Mouse (Mus musculus) hindbrain, embryonic 10.5 days (tissue): ENCODE measurements around the gene Ncoa3. TPM values are rescaled to one million over a fixed set of nuclear protein-coding genes. Genes with fewer than 3 reads are reported as not detected.
A peak's percentile ranks its signal among the peaks of the same experiment; 100 is the strongest.

ENCODE experiments used
- DNase-seq: peaks from one replicate; pipeline ENCODE4 v3.0.0-alpha.2; 2017; ENCODE audit warnings: low spot score
- H3K27ac ChIP-seq: fragments of 300-500 bp; sonication (generic); 2 replicates; pipeline ENCODE4 v1.5.1; 2016; ENCODE audit warnings: mild to moderate bottlenecking, moderate library complexity
- H3K27me3 ChIP-seq: fragments of 300-500 bp; sonication (generic); 2 replicates; pipeline ENCODE4 v1.6.1; 2016; ENCODE audit warnings: mild to moderate bottlenecking; ENCODE audit not compliant: poor library complexity, insufficient read depth, severe bottlenecking
- H3K36me3 ChIP-seq: fragments of 300-500 bp; sonication (generic); 2 replicates; pipeline ENCODE4 v1.6.1; 2016; ENCODE audit warnings: mild to moderate bottlenecking, moderate library complexity
- H3K4me1 ChIP-seq: fragments of 300-500 bp; sonication (generic); replicated peaks from 2 replicates; pipeline ENCODE4 v1.6.1; 2016; ENCODE audit warnings: mild to moderate bottlenecking
- H3K4me3 ChIP-seq: fragments of 300-500 bp; sonication (generic); 2 replicates; pipeline ENCODE4 v1.5.1; 2016; ENCODE audit warnings: mild to moderate bottlenecking, moderate library complexity
- H3K9me3 ChIP-seq: fragments of 300-500 bp; sonication (generic); 2 replicates; pipeline ENCODE4 v1.6.1; 2016; ENCODE audit warnings: mild to moderate bottlenecking, moderate library complexity
- WGBS: fragments of 180-500 bp; shearing (Covaris S2); methylation state at CpG from one replicate; pipeline ENCODE4 v1.1.7; 2016; 5-methylcytosine and 5-hydroxymethylcytosine counted together
- polyA plus RNA-seq: library from polyadenylated mRNA; unstranded; fragments of >200 nt; fragmentation: Nextera tagmentation; extraction: Ambion mirVana; gene quantifications from 2 replicates; pipeline ENCODE4 v1.2.1, GENCODE M21; 2016

Gene Ncoa3
- polyA plus RNA-seq, 1 experiment from 2014 or later = 14.6 TPM

DNA sequence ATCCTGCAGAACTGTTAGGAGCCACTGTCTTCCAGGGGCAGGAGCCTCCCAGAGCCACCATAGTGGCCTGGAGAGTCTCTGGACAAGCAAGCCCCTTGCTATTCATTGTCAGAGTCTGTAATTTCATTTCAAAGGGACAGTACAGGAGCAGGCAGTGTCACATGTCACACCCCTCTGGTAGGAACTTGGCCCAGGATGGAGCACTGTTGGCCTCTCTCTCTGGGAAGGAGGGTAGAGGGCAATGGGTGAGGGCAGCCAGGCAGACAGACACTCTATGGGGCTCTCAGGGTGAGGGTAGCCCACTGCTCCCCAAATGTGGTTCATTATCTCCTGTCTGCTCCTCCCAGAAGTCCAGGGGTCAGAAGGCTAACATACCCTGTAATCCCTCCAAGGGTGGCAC lies 99.2 kb downstream of the Ncoa3 start:
- DNase-seq = no peak
- Histone ChIP-seq H3K4me3 (no peak overlapping the region), H3K27me3 (no peaks in the 10 kb centered on the region), H3K27ac (peak overlapping the region; percentile 35; the same call in 1 of the 2 replicates), H3K4me1 (peaks cover 29% of the 10 kb centered on the region), H3K9me3 (no peaks in the 10 kb centered on the region), H3K36me3 (peaks cover 89% of the 10 kb centered on the region)

DNA sequence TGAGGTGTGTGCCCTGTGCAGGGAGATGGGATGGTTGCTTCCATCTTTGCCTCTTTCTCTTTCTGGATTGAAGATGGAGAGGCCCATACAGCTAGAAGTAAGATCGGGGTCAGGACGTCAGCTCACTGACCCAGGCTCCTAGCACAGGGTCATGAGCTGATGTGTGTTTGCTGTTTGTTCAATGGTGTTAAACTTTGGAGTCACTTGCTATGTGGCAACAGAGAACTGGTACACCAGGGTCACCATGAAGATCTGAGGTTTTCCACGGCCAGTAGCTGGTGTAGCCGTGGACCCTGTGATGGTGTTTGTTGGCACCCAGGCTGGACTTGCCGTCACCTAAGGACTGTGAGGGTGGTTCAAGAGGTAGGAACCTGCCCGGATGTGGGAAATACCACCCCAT lies 100.0 kb downstream of the Ncoa3 start:
- Histone ChIP-seq H3K27ac (no peak overlapping the region), H3K9me3 (no peaks in the 10 kb centered on the region), H3K4me3 (no peak overlapping the region), H3K4me1 (peaks cover 26% of the 10 kb centered on the region), H3K27me3 (no peaks in the 10 kb centered on the region), H3K36me3 (peaks cover 83% of the 10 kb centered on the region)
- DNase-seq = no peak
- WGBS = 94% methylated on average over 6 of the region's 6 CpGs

DNA sequence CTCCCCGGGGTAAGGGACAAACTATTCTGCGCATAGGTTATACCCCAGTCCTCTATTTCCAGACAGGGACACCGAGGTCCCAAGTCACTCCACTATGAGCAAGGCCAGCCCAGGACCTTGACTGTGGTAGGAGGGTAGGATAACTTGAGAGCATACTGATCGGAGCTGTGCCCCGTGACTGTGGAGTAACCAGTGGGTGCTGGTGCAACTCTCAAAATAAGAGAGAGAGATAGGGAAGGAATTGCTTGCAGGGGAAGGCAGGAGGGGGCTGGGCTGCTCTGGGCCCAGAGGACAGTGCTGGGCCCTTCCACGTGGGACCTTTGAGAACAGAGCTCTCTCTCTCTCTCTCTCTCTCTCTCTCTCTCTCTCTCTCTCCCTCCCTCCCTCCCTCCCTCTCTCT lies 103.9 kb downstream of the Ncoa3 start:
- WGBS = 95% methylated on average over 6 of the region's 6 CpGs
- Histone ChIP-seq H3K4me3 (no peak overlapping the region), H3K36me3 (peaks cover 81% of the 10 kb centered on the region), H3K9me3 (no peaks in the 10 kb centered on the region), H3K27ac (no peak overlapping the region), H3K4me1 (peaks cover 32% of the 10 kb centered on the region), H3K27me3 (no peaks in the 10 kb centered on the region)
- no peak for DNase-seq

DNA sequence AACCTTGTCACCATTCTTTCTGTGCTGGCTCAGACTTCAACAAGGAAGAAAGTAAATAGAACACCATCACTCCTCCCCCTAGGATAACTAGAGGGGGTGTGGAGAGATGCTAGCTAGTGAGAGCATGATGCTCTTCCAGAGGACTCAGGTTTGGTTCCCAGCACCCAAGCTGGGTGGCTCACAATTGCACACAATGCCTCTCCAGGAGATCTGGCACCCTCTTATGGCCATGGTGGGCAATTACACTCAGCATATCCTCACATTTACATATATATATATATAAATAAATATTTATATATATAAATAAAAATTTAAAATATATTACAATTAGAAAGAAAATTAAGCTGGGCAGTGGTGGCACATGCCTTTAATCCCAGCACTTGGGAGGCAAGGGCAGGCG lies 104.4 kb downstream of the Ncoa3 start:
- peaks cover 76% of the 10 kb centered on the region for H3K36me3 ChIP-seq
- H3K9me3 ChIP-seq = no peaks in the 10 kb centered on the region
- no peak overlapping the region for H3K27ac ChIP-seq
- no peak for DNase-seq
- H3K4me3 ChIP-seq = no peak overlapping the region
- no peaks in the 10 kb centered on the region for H3K27me3 ChIP-seq
- H3K4me1 ChIP-seq = peaks cover 32% of the 10 kb centered on the region
- WGBS = 88% methylated on average over 1 of the region's 1 CpGs

DNA sequence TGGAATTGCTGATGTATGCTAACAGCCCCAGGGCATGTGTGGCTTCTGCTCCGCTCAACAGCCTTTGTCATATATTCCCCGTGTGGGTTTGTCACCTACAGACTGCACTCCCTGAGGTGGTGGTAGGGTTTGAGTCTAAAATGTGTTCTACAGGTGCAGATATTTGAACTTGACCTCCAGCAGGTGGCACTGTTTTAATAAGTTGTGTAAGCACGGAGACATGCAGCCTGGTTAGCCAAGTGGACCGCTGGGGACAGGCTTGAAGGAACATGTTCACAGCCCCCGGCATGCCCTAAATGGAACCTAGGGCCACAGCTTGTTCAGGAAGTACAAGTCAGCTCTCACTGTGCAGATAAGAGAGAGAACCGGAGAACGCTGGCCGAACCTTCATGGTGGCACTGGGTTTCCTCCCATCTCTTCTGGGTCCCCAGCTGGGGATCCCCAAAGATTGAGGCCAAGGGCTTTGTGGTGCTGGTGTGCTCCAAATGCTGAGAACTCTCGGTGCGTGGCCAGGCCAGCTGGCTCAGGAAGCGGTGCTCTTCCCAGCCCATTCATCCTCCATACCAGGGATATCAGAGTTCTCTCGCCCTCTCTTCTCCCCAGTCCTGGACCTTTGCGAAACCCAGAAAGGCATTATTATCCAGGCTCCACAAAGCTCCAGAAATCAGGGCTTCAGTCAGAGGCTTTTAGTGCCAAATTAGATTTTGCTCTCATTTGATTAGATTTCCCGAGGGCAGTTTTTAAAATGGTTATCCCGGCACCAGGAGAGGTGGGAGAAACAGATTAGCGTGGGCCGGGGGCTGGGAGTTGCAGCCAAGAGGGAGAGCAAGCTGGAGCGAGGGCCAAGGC lies 105.2 kb downstream of the Ncoa3 start:
- Histone ChIP-seq H3K36me3 (peaks cover 68% of the 10 kb centered on the region), H3K4me1 (peaks cover 38% of the 10 kb centered on the region), H3K4me3 (no peak overlapping the region), H3K27ac (0 out of 2 replicates have a peak overlapping the region, but pooled peaks have one; percentile 29), H3K9me3 (no peaks in the 10 kb centered on the region), H3K27me3 (no peaks in the 10 kb centered on the region)
- whole genome bisulfite sequencing = 86% methylated on average over 18 of the region's 18 CpGs
- DNase-seq = peak; percentile 43

DNA sequence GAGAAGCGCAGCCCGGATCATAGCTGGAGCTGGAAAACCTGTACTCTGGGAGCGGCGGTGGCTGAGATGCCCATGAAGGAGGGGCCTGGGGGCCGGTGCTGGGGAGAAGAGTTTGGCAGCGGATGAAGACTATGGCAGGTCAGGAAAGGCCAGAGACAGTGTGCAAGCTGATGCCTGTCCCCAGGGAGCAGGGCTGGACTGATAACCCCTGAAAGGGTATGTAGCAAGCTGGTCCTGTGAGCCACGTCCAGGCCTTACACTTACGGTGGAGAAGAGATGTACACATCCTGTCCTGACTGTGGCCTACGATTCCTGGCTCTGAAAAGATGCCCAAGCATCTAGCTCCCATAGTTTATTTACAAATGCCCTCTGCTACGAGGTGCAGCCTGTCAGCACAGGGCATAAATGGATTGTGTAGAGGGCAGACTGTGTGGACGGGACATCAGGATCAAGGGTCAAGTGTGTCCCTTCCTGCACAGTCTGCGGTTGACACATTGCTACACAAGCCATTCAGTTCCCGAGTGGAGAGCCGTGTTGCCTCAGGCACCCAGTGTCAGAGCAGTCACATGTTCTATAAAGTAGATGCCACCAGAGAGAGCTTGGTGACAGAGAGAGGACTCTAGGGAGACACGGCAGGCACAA lies 106.0 kb downstream of the Ncoa3 start:
- no peaks in the 10 kb centered on the region for H3K9me3 ChIP-seq
- H3K27me3 ChIP-seq = no peaks in the 10 kb centered on the region
- WGBS = 78% methylated on average over 15 of the region's 15 CpGs
- H3K27ac ChIP-seq = peak overlapping the region; percentile 42; the same call in 1 of the 2 replicates
- H3K4me3 ChIP-seq = no peak overlapping the region
- no peak for DNase-seq
- peaks cover 63% of the 10 kb centered on the region for H3K36me3 ChIP-seq
- H3K4me1 ChIP-seq = peaks cover 45% of the 10 kb centered on the region

DNA sequence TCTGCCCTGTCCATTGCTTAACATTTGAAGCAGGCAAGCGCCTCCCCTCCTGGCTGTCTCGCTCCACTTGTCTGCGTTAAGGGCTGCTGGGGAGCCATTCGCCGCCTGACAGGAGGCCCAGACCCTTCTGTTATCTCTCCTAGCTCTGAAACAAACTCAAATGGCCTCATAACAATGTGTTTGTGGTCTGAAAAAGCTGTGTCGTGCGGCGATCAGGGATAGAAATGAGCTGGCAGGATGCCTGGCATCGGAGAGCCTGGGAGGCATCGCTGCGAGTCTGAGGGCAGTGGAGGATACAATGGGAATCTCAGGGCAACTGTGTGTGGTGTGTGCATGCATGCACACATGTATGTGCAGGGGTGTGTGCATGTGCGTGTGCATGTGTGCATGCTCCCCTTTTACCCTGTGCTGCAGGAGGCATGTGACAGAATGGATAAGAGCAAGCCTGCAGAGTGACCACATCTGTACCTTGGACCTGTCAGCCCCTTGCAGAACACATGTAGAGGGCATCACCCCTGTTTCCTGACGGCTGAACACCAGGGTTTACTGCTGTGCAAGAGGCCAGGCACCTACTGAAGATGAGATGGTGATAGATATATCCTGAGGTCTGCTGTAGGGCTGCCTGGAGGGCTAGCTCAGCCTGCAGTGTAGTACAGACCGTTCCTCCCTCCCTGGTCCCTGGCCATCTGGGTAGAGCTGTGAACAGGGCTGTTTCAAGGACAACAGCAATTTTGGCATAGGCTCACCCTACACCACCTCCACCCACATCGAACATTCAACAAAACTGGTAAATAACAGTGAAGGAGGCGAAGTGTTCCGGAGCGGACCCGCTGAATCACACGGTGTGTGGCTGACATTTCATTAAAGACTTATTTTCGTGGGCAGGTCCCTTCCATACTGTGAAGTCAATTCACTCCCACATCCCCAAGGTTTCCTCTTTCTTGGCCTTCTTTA lies 108.2 kb downstream of the Ncoa3 start:
- H3K36me3 ChIP-seq = peaks cover 54% of the 10 kb centered on the region
- peak overlapping the region; percentile 3; the same call in 1 of the 2 replicates for H3K27ac ChIP-seq
- no peaks in the 10 kb centered on the region for H3K27me3 ChIP-seq
- H3K4me3 ChIP-seq = no peak overlapping the region
- WGBS = 85% methylated on average over 21 of the region's 21 CpGs
- no peak for DNase-seq
- no peaks in the 10 kb centered on the region for H3K9me3 ChIP-seq
- H3K4me1 ChIP-seq = peaks cover 53% of the 10 kb centered on the region

DNA sequence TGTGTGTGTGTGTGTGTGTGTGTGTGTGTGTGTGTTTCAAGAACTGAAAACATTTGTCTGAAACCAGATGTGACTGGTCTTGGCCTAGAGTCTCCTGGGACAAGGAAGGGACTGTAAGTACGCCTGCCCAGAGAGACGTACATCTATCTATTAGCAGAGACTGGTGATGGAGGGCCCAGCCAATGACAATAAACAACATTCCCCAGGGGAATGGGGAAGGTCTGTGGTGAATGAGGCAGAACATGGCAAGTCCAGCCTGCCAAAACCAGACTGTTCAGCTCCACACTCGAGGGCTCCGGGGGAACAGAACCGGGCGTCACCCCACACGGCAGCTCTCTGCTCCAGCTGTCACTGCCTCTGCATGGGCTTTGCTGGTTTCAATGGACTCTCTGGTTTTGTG lies 110.5 kb downstream of the Ncoa3 start:
- peaks cover 58% of the 10 kb centered on the region for H3K36me3 ChIP-seq

DNA sequence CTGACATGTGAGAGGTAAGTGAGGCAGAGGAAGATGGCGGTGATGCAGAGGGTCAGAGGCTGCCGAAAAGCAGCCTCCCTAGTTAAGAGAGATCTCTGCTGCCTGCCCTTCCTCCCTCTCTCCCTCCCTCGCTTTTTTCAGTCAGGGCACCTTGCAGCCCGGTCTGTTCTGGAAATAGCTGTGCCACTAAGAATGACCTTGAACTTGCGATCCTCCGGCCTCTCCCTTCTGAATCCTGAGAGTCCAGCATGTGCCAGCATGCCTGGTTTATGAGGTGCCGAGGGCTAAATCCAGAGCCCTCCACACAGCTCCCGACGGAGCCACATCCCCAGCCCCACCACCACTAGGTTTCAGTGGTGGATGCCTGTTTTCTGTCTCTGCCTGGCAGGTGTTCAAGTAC lies 113.5 kb downstream of the Ncoa3 start:
- Histone ChIP-seq H3K9me3 (no peaks in the 10 kb centered on the region), H3K27me3 (0 out of 2 replicates have a peak, but pooled peaks cover 4% of the 10 kb centered on the region), H3K27ac (no peak overlapping the region), H3K4me3 (no peak overlapping the region), H3K4me1 (peaks cover 50% of the 10 kb centered on the region), H3K36me3 (peaks cover 41% of the 10 kb centered on the region)
- DNase-seq = no peak
- 90% methylated on average over 9 of the region's 9 CpGs for WGBS

More for the DNA sequence above, 110.5 kb downstream of the Ncoa3 start:
- DNase-seq = no peak
- Histone ChIP-seq H3K27ac (peak overlapping the region; percentile 67), H3K4me1 (peaks cover 53% of the 10 kb centered on the region), H3K27me3 (0 out of 2 replicates have a peak, but pooled peaks cover 4% of the 10 kb centered on the region), H3K9me3 (no peaks in the 10 kb centered on the region), H3K4me3 (no peak overlapping the region)
- WGBS = 74% methylated on average over 7 of the region's 7 CpGs

DNA sequence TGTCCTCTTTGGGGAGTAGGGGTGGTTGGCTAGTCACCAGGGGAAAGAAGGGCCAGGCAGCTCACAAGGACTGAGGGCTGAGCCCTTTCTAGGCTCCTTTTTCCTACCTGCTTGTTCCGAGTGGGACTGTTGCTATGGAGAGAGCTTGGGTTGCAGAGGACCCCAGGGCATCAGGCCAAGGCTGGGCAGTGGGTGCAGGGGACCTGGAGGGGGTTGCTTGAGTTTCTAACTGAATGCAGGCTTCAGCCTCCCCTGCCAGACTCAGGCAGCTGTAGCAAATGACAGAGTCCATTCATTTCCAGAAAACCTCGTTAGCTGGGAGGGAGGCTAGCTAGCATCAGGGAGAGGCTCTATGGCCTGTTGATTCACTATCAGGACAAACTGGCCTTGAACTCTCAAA lies 114.2 kb downstream of the Ncoa3 start:
- DNase-seq = no peak
- H3K27me3 ChIP-seq = 0 out of 2 replicates have a peak, but pooled peaks cover 4% of the 10 kb centered on the region
- H3K4me1 ChIP-seq = peaks cover 50% of the 10 kb centered on the region
- WGBS = 76% methylated on average over 2 of the region's 2 CpGs
- H3K4me3 ChIP-seq = no peak overlapping the region
- H3K27ac ChIP-seq = no peak overlapping the region
- no peaks in the 10 kb centered on the region for H3K9me3 ChIP-seq
- H3K36me3 ChIP-seq = peaks cover 42% of the 10 kb centered on the region

DNA sequence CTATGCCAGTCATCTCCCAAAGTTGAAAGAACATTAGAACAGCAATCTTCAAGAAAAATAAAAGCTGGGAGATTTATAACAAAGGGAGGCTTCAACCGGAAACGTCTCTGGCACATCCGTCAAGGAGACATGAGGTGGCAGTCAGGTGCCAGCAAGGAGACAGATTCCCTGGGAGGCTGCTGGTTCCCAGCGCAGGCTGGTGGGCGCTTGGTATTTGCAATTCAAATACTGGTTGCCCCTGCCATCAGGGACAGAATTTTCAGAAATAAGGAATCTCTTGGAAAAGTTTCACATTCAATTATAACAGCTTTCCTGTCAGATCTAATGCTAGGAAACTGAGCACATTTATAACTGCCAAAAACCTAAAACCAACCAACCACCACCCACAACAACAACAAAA lies 115.5 kb downstream of the Ncoa3 start:
- no peak overlapping the region for H3K4me3 ChIP-seq
- DNase-seq = no peak
- H3K36me3 ChIP-seq = peaks cover 44% of the 10 kb centered on the region
- H3K4me1 ChIP-seq = peaks cover 50% of the 10 kb centered on the region
- H3K27me3 ChIP-seq = 0 out of 2 replicates have a peak, but pooled peaks cover 4% of the 10 kb centered on the region
- no peak overlapping the region for H3K27ac ChIP-seq
- no peaks in the 10 kb centered on the region for H3K9me3 ChIP-seq
- WGBS = 80% methylated on average over 5 of the region's 5 CpGs

DNA sequence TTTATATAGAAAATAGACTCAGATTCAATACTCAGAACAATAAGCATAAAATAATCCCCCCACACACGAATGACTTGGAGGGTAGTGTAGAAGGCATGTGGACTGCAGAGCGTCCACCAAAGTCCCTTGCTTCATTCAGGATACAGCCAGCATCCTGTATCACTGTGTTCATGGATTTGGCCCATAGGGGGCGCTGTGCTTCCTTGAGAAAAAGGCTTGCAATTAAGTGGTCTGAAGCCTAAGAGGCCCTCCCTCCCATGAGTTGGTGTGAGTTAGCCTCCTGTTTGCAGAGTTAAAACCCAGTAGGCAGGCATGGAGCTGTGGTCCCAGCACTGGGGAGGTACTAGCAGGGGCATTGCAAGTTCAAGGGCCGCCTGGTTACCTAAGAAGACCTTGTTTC lies 115.9 kb downstream of the Ncoa3 start:
- Histone ChIP-seq H3K9me3 (no peaks in the 10 kb centered on the region), H3K4me1 (peaks cover 50% of the 10 kb centered on the region), H3K27me3 (0 out of 2 replicates have a peak, but pooled peaks cover 4% of the 10 kb centered on the region), H3K4me3 (no peak overlapping the region), H3K27ac (0 out of 2 replicates have a peak overlapping the region, but pooled peaks have one; percentile 14), H3K36me3 (peaks cover 46% of the 10 kb centered on the region)
- 24% methylated on average over 4 of the region's 4 CpGs for WGBS
- DNase-seq = peak; percentile 89
